Mouse (Mus musculus): ENCODE data around the gene Pgap2. TPM values are rescaled to one million over a fixed set of nuclear protein-coding genes. Genes with fewer than 3 reads are reported as not detected.

Gene Pgap2
- total and polyA plus RNA-seq, 3 experiments, result 21.1 to 91.1 TPM; not detected in 1

DNA sequence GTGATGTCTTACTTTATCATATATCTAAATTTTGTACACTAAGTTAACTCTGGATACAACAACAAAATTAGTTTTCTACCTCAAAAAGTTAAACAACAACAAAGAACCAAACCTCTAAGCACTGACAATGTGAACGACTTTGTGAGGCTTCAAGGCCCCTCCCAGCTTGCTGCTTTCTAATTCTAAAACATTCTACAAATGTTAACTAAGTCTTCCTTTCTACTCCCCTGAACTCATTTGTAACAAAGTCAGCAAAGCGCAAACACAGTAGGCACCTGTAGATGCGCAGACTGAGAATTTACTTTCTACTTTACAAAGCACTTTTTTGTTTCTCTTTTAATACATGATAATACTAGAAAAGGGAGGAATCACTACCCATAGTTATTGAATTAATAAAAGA is 9.4 kb upstream of the Pgap2 start:
- Histone ChIP-seq H3K27ac (ENCODE audit: control insufficient read depth, low read depth, low read length) (no peak overlapping the region), H3K9me3 (replicated peaks; ENCODE audit: insufficient read depth, low read length) (no peaks in the 10 kb centered on the region), H3K9ac (ENCODE audit: control insufficient read depth, low read depth, low read length, poor library complexity, severe bottlenecking) (no peak overlapping the region), H3K27me3 (ENCODE audit: control insufficient read depth in 1 of 2, insufficient read depth in 2 of 2, low read length in 2 of 2) (no peaks in the 10 kb centered on the region), H3K4me1 (ENCODE audit: control insufficient read depth in 1 of 2, insufficient read depth in 2 of 2, low read length in 2 of 2) (peaks cover 0 to 2% of the 10 kb centered on the region in 2 experiments; a peak in 3 of 4 replicates), H3K4me3 (ENCODE audit: control insufficient read depth in 1 of 2, insufficient read depth in 1 of 2, low read depth in 2 of 2, low read length in 2 of 2) (no peak overlapping the region), H3K36me3 (ENCODE audit: control insufficient read depth in 1 of 2, insufficient read depth in 2 of 2, low read length in 2 of 2) (peaks cover 18 to 26% of the 10 kb centered on the region in 2 experiments), H3K79me2 (ENCODE audit: control insufficient read depth, insufficient read depth, low read length, poor library complexity) (peaks cover 60% of the 10 kb centered on the region)
- no peak for TF ChIP-seq MAX (IDR thresholded peaks at IDR 0.05; ENCODE audit: low read length)
- no peak for TF ChIP-seq E2F4 (IDR thresholded peaks at IDR 0.05; ENCODE audit: borderline replicate concordance, low read depth, low read length)
- no peak for TF ChIP-seq MYB (IDR thresholded peaks at IDR 0.05; ENCODE audit: low read depth, low read length)
- TF ChIP-seq POLR2A (IDR thresholded peaks at IDR 0.05; ENCODE audit: control insufficient read depth in 1 of 2, insufficient read depth in 1 of 2, low read depth in 1 of 2, low read length in 2 of 2, poor library complexity in 1 of 2), result no peak
- no peak for TF ChIP-seq ETS1 (IDR thresholded peaks at IDR 0.05; ENCODE audit: low read depth, low read length)
- no peak for TF ChIP-seq HCFC1 (IDR thresholded peaks at IDR 0.05; ENCODE audit: low read depth, low read length)
- no peak for TF ChIP-seq MAZ (IDR thresholded peaks at IDR 0.05; ENCODE audit: low read depth, low read length)
- TF ChIP-seq USF1 (IDR thresholded peaks at IDR 0.05; ENCODE audit: low read depth, low read length), result no peak
- no peak for TF ChIP-seq GATA1 (IDR thresholded peaks at IDR 0.05; ENCODE audit: low read depth, low read length)
- no peak for TF ChIP-seq ZC3H11A (IDR thresholded peaks at IDR 0.05; ENCODE audit: low read depth, low read length)
- TF ChIP-seq ZMIZ1 (IDR thresholded peaks at IDR 0.05; ENCODE audit: low read depth, low read length), result no peak
- no peak for TF ChIP-seq TCF12 (IDR thresholded peaks at IDR 0.05; ENCODE audit: low read depth, low read length)
- TF ChIP-seq MEF2A (IDR thresholded peaks at IDR 0.05; ENCODE audit: extremely low read depth, insufficient replicate concordance, low read depth, low read length, poor library complexity, severe bottlenecking), result no peak
- DNase-seq (ENCODE audit: low read depth, low spot score), result no peak

DNA sequence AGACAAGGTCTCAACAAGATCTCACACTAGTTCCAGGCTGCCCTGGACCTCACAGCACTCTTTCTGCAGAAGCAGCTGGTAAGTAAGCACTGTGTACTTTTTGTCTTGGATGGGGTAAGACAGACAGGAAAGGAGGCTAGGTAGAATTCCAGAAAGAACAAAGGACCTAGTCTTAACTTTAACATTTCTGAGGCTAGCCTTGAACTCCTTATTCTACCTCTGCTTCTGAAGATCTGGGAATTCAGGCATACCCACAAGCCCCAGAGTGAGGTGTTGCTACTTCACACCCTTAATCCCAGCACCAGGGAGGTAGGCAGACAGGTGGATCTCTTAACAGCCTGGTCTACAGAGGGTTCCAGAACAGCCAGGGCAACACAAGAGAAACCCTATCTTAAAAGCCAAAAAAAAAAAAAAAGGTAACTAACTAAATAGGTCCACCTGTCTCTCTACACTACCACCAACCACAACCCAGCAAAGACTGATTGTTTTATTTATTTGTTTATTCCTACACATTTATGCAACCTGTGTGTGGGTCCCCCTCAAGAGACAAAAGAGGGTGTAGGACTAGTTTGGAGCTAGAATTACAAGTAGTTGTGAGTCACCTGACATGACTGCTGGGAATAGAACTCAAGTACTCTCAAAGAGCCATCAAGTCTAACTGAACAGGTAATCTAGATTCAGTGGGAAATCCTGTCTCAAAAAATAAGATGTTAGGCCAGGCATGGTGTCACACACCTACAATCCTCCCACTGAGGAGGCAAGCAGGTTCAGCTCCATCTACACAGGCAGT is 8.8 kb upstream of the Pgap2 start:
- H3K9ac ChIP-seq (ENCODE audit: control insufficient read depth, low read depth, low read length, poor library complexity, severe bottlenecking), result no peak overlapping the region
- TF ChIP-seq POLR2AphosphoS5 (IDR thresholded peaks at IDR 0.05; ENCODE audit: borderline replicate concordance, low read depth, low read length) (no peak), ZNF384 (IDR thresholded peaks at IDR 0.05; ENCODE audit: low read depth, low read length) (0 out of 2 replicates have a peak, but pooled peaks have one; percentile 43)
- H3K9me3 ChIP-seq (replicated peaks; ENCODE audit: insufficient read depth, low read length), result no peaks in the 10 kb centered on the region
- H3K4me3 ChIP-seq (ENCODE audit: control insufficient read depth in 1 of 2, insufficient read depth in 1 of 2, low read depth in 2 of 2, low read length in 2 of 2), result no peak overlapping the region
- H3K79me2 ChIP-seq (ENCODE audit: control insufficient read depth, insufficient read depth, low read length, poor library complexity), result peaks cover 62% of the 10 kb centered on the region
- DNase-seq (ENCODE audit: low read depth, low spot score), result no peak
- no peaks in the 10 kb centered on the region for H3K27me3 ChIP-seq (ENCODE audit: control insufficient read depth in 1 of 2, insufficient read depth in 2 of 2, low read length in 2 of 2)
- no peak overlapping the region for H3K27ac ChIP-seq (ENCODE audit: control insufficient read depth, low read depth, low read length)
- H3K36me3 ChIP-seq (ENCODE audit: control insufficient read depth in 1 of 2, insufficient read depth in 2 of 2, low read length in 2 of 2), result peaks cover 21 to 23% of the 10 kb centered on the region in 2 experiments
- H3K4me1 ChIP-seq (ENCODE audit: control insufficient read depth in 1 of 2, insufficient read depth in 2 of 2, low read length in 2 of 2), result peaks cover 0 to 2% of the 10 kb centered on the region in 2 experiments; a peak in 3 of 4 replicates
